Mouse (Mus musculus) kidney, postnatal 4 days (tissue): ENCODE measurements around the gene Akap8.

ENCODE experiments used
- DNase-seq, 2 experiments: peaks; one replicate each; pipeline ENCODE4 v3.0.0; 2021; ENCODE audit warnings: mixed read lengths in 2 of 2

Gene Akap8

DNA sequence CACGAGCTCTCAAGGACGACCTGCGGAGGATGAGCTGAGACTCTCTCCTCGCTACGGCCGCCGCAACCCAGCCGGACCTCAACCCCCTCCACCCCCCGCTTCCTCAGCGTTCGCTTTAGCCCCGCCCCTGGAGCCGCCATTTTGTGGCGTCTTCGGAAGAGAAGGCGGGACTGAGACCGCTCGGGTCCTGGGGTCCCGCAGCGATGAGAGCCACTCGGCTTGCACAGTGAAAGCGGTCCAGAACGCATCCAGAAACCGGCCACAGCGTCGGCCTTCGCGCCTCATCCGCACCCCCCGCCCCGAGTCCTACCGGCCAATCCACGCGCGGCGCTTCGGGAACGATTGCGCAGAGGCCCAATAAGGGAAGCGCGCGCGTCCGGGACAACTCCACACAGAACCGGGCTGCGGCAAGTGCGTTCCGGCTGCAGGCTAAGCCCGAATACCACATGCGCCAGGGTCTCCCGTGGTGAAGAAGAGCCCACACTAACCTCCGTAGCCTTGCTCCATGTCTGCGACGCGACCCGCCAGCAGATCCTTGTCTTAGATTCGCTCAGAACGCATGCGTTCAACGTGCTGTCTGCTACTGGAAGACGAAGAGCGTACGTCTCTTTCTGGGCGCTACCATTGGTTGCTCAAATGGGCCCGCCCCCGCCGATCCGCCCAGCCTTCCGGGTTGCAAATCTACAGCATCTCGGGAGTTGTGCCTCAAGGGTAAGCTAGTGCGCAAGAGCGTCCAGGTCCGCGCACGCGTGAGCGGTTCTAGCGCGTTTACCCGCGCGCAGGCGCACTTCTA lies at the start of gene Akap8:
Gene Akap8 (minus strand): TSS at position 642 of the 793 bp plus-strand sequence.
- DNase-seq, result peak; percentile 97 to 99

DNA sequence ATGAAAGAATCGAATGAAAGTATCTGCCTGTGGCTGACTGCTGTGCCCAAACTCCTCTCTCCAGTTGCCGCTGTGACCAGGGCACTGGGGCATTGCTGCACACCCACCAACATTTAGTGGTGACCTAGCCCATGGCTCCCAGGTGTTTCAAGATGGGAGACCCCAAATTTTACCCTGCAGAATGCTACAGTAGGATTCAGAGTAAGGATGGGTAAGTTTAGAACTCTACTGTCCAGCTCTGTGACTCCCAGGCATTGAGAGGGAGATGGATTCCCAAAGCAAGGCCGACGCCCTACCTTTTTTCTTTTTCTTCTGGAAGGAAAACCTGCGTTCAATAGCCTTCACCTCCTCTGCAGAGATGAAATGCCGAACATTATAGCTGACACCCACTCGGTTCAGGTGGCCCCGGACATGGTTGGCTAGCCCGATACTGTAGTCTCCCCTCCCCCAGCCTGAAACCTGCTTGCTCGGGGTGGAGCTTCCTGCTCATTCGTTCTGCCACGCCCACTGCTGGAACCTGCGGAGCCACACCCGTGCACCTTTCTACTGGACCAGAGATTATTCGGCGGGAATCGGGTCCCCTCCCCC lies 48.0 kb upstream of the Akap8 start:
- no peak for DNase-seq

DNA sequence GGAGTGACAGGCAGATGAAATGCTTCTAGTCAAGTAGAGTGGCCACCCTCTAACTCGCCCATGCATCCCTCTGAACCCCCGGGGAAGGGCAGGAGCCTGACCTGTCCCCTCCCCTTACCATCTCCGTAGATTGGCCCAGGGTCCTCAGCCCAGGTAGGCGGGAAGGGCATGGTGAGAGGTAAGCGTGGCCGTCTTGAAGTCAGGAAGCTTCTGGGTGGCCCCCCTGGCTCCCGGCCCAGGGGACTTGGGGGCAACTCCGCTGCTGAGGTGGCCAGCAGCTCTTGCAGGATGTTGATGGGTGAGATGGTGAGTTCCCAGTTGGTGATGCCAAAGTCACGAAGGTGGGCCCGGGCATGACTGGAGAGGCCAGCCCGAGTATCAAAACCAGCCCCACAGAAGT lies 46.7 kb upstream of the Akap8 start:
- no peak for DNase-seq

DNA sequence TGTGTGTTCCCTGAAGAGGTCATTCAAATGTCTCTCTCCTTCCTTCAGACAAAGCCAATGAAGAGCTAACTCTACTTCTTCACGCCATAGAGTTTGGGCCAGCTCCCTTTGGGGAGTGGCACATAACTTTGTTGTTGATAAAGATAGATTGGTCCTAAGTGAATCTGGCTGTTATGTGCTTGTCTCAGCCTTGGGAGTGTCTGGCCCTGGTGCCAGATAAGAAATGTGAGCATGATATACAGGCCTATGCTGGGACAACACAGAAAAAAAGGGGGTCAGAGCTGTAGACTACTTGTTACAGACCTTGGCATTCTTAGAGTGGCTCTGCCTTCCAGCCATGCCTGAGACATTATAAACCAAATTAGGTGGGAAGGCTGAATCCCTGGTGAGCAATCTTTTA lies 44.3 kb upstream of the Akap8 start:
- no peak for DNase-seq

DNA sequence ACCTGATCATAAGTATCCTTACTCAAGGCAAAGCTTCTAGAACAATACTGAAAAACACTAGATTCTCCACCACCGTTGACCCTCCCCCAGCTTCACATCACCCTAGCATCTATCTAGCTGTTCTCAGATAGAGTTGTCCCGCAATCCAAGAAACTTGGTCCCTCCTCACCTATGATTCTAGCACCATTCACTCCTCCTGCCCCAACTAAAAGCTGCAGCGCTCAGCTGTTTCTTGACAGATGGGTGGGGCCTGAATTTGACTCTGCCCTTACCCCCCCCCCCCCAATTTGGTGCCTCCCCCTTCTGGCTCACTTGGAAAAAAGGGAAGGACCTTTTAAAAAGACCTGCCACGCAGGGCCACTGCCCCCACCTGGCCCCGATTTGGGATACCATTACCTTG lies 43.8 kb upstream of the Akap8 start:
- no peak for DNase-seq

DNA sequence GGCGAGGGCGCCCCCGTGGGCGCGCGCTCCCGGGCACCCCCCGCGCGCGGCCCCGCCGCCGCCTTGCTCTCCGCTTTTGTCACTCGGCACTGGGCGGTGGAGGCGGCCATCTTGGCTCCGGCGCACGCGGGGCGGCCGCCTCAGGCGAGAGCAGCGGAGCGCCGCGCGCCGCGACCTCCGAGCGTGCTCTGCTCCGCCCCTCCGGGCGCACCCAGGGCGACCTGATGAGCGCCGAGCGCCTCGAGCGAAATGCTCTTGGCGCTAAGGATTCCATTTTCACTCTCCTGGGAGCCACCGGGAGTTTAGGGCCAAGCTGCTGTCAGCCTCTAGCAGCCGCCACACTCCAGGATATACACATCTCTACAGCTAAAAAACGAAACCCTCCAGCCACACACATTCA lies 43.3 kb upstream of the Akap8 start:
- DNase-seq, result peak; percentile 93 to 95

DNA sequence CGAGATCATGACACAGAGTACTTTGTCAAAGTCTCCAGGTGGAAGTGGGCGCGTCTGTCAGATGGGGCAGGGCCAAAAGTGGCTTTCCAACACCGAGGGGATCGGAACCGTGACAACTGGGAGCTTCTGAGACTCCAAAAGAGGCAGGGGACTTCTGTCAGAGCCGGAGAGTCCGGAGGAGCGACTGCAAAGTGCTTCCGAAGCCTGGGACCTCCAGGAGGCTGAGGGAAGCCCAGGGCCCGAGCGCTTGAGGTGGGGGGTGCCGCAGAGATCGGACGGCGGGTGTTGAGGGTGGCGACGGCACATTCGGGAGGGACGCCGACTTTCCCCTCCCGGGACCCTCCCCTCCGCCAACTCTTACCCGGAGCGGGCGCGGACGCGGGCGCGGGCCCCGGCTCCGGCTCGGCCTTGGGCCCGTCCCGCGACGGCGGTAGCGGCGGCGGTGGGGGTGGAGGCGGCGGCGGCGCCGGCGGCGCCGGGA lies 42.8 kb upstream of the Akap8 start:
- peak in 1 of 2 experiments; percentile 36 for DNase-seq

DNA sequence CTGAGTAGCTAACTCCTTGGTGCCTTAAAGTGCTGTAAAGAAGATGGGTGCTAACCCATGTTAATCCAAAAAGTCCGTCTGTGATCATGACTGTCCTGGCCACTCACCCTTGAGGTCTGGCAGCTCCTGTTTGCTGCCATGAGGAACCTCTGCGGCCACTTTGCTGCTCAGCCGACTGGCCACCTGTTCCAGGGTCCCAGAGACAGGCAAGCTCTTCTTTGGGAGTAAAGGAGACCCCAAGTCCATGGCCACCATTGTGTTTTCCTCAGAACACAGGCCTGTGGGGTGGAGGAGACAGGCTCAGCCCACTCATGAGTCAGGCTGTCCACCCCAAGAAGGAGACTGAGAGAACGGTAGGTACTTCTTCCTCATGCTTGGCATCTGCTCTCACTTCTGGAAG lies 41.6 kb upstream of the Akap8 start:
- DNase-seq, result no peak

DNA sequence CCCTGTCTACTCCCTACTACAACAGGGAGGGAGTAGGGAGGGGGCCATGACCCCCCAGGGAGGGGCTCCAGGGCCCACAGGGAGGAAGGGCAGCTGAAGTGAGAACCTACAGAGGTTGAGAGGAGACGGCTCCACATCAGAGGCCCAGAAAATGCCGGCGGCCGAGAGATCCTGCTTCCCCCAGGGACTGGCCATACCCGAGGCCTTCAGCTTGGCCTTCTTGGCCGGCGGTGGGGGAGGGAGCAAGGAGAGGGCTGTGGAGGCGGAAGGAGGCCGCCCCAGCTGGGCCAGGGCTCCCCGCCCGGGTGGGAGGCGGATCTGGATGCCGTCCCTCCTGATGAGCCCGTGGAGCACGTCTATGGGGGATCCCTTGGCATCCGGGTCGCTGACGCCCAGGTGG lies 38.9 kb upstream of the Akap8 start:
- no peak for DNase-seq

DNA sequence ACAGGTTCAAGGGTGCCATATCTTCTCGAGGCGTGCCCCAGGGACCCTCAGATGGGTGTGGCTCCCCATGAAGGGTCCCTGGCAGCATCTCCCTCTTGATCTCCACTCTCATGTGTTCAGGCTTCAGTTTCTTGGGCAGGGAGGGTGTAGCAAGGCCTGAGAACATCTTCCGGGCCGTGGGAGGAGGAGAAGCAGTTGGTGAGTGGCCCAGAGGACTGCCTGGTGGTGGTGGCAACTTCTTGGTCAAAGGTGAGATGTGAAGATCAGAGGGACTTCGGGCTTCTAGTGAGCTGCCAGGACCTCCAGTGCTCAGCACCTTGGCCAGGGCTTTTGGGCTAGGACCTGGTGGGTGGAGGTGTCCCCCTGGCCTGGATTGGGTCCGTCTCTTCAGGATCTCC lies 37.9 kb upstream of the Akap8 start:
- no peak for DNase-seq

DNA sequence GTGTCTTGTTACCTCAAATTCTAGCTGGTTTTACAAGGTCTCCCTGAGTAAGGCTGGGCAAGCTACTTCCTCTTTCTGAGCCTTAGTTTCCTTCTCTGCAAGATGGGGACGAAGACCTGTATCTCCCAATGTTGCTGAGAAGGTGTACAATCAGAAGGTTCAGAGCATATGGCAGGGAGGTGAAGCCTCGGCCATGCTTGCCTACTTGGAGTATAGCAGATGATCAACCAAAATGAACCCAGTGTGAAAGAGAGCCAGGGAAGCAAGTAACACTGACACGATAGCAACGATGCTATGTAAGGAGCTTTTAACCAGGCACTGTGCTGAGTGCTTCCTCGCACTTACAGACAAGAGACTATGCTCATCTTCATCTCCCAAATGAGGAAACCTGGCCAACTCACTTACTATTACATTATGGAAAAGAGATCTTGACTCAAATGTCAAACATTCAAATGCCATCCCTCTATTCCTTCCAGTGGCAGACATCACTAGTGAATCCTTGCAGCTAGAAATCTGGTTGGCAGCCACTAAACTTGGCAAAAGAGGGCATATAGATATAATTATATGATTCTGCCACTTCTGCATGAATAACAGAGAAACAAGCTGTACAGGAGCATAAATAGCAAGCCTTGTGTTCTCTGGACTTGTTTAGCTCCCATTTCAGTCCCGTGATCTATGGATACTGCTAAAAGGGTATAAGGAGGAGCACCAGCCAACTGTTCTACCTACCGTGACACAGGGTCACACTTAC lies 37.3 kb upstream of the Akap8 start:
- no peak for DNase-seq

DNA sequence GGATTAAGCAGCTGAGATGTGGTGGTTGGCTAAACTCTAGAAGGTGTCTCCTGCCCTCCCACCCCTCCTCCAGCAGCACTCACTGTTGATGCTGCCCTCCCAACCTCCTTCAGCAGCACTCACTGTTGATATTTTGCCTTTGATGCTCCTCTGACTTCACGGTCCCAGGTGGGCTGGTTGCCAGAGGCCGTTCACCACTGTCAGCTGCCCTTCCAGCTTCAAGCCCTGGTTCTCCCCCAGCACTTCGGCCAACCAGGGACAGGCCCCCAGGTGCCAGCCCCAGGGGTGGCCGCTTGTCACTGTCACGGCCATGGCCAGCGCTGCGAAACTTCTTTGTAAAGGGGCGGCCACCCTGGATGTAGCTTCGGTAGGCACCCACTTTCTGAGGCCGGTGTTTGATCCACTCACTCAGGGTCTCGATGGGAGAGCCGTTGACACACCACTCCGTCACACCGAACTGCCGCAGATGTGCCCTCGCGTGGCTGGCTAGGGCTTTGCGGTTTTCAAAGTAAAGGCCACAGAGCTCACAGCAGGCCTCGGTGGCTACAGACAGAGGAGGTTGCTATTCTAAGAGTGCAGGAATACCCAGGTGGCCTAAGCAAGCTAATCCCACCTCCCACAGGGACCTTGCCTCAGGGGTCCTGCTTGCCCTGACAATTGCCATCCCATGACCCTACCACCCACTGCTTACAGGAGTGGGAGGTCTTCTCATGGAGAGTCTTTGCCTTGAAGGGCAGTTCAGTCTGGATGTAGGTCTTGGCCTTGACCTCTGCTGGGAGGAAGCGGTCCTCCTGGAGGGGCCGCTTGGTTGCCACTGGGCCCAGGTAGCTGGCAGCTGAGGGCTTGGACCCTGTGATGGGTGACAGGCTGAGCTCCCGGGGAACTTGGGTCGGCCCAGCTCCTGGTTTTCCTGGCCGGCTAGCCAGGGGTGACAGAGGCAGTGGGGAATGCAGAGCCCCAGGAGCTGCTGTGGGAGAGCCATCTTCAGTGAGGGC lies 36.0 kb upstream of the Akap8 start:
- DNase-seq, result no peak

DNA sequence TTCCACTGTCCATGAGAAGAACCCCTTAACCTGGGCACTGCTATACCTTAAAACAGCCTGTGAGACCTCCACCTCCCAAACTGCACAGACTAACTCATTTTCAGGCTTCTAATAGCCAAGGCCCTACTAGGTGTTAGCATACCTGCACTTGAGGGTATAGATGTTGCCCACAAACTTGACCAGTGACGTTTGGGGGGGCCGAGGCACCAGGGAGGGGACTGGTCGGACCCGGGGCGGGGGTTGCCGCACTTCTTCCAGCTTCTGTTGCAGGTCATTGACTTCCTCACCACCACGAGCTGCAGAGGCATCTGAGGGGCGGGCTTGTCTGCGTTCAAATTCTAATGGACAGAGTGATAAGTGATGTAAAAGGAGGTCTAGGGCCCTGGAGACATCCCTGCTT lies 35.2 kb upstream of the Akap8 start:
- no peak for DNase-seq

DNA sequence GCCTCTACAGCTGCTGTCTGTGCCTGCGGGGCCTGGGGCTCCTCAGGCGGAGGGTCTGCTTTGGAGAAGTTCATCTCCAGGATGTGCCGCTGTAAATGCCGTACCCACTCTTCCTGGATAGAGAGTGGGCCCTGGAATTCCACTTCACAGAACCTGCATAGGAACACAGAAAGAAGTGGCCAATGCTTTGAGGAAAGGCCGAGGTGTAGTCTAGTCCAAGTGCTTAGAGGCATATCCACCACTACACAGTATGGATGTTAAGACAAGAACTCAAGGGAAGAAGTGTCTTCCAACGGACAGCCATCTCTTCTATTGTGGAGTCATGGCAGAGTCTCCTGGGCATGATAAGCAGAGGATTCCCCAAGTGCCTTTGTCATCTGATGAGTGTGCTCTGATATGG lies 34.0 kb upstream of the Akap8 start:
- DNase-seq, result no peak

DNA sequence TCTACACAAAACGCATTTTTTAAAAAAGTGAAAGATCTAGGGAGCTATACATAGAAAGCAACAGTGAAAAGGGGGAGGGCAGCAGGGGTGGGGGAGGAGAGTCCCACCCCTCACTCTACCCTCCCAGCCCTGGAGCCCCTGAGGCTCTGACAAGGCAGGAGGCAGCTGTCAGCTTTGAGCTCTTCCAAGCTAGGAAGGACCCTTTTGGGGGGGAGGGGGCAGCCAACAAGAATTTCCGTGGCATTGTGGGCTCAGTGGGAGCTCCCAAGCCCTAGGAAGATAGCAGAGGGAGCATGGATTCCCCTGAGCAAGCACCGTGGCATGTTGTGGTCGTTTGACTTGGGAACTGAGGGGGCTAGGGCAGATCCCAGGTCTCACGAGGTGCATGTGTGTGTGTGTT lies 33.2 kb upstream of the Akap8 start:
- no peak for DNase-seq

DNA sequence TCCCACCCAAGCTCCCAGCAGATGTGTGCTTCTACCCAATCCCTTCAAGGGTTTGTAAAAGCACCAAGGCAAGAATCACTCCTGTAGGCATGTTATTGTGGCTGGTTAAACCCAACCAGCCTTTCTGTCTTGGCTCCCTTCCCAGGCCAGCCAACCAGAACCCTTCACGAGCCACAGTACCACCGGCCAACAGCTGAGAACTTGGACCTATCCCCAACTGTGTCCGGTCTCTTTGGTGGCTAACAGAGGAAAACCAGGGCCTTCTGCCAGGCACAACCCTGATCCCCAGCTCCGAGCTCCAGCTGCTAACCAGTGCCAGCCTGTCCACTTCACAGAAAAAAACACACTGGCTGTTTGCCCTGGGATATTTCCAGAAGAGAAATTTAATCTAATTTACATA lies 32.7 kb upstream of the Akap8 start:
- peak; percentile 64 to 76 for DNase-seq

DNA sequence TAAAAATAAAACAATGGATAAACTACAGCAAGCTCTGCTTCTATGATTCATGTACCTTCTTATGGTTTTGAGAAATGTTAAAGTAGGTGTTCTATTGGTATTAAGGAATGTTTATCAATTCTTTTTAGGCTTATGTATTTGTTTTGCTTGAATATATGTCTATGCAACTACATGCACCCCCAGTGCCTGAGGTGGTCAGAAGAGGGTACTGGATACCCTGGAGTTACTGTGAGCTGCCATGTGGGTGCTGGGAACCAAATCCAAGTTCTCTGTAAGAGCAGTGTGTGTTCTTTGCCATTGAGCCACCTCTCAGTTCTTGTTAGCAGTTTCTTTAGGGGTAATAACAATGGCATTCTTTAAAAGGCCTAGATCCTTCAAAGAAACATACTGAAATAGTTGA lies 30.7 kb upstream of the Akap8 start:
- DNase-seq, result no peak

DNA sequence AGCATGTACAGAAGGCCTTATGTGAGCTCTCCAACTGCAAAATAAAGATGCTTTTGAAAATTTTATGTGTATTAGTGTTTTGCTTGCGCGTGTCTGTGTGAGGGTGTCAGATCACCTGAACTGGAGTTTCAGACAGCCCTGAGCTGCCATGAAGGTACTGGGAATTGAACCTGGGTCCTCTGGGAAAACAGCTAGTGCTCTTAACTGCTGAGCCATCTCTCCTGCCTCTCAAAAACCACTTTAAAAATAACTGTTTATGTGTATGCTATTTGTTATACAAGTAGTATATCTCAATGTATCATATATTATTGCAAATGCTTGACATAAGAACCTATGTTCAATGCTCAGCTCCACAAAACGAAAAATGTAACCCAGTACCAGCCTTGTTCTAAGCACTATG lies 30.2 kb upstream of the Akap8 start:
- no peak for DNase-seq

DNA sequence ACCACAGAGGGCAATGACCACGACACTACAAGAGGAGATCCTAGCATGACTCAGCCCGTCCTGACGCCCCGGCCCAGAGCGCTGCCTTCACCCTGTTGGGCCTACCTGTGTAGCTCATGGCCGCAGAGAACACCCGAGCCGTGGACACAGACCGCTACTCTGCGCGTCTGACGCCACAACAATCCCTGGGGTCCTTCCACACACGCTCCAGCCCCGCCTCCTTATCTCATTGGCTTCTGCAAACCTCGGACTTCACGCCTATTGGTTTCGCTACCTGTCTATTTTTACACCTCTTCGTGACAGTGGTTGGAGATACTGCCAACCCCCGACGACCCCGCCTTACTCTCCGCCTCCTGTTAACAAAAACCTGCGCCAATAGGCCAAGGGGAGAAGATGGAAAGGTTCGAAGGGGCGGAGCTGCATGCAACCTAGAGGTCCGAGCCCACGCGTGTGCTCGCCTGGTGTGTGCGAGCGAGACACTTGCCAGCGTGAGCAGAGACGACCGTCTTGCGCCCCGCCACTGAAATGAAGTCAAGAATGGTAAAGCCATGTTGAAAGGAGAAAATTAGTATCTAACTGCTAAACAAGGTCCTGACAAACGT lies 29.4 kb upstream of the Akap8 start, which contains the start of gene Akap8l:
Gene Akap8l (minus strand): TSS at position 226 of the 602 bp plus-strand sequence.
- peak; percentile 92 to 96 for DNase-seq

DNA sequence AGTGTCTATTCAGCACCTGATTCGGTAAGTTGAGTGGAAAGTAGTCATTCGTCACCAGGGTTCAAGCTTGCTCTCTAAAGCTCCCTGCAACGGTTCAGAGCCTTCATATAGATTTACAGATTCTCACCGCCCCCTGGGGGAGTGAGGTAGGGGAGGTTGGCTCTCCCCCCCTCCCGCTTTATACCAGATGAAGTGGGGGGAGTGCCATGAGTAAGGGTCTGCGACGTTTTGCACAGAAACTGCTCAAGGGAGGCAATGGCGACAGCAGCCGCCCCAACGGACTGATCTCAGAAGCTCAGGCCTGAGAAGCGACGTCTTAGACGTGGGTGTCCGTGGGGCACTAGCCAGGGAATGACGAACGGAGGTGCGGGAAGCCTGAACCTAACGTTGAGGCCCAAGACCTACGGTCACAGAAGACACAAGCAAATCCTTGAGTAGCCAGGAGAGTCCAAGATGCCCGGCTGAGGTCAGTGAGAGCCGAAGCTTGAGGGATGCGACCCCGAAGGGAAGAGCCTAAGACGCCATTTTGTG lies 28.9 kb upstream of the Akap8 start:
- DNase-seq, result no peak

DNA sequence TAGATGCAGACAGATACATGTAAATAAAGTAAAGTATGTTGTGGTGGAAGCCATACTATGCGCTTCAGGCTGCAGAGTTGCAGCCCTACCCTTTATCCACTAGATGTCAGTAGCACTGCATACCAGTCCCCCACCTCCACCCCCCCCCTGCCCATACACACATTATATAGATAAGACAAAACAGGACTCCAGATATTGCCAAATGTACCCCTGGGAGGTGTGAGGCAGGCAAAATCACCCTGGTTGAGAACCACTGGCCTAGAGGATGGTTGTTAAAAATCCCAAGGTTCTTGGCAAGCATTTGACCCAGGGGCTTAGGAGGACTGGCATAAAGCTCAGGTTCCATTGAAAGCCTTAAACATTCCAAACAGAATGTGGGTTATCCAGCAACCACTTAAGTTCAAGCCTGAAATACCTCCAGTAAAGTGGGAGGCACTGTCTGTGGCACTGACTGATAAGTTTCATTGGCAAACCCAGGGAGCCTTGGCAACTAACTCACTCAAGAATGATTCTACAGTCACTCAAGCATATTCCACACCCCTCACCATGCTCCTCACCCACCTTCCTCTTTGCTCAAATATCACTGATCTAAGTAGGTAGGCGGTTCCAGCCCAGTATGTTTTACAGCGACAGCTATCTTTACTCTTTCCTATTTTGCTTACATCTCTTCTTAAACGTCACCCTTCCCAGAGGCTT lies 28.1 kb upstream of the Akap8 start:
- DNase-seq, result peak; percentile 37 to 64
